Mouse (Mus musculus) urinary bladder, adult 2 months (tissue): ENCODE data around the gene Them4. TPM values are rescaled to one million over a fixed set of nuclear protein-coding genes. Genes with fewer than 3 reads are reported as not detected.
A peak's percentile ranks its signal among the peaks of the same experiment; 100 is the strongest.

Source experiments
- DNase-seq: peaks from one replicate; pipeline ENCODE4 v3.0.0; 2022; ENCODE audit warnings: low spot score
- polyA plus RNA-seq: library from polyadenylated mRNA; depleted of rRNA; stranded (reverse); fragments of >200 nt; gene quantifications from 2 replicates; pipeline ENCODE4 v1.2.3, GENCODE M21; 2012; rRNA removed

Gene Them4
- polyA plus RNA-seq, 1 experiment = 4.7 TPM

DNA sequence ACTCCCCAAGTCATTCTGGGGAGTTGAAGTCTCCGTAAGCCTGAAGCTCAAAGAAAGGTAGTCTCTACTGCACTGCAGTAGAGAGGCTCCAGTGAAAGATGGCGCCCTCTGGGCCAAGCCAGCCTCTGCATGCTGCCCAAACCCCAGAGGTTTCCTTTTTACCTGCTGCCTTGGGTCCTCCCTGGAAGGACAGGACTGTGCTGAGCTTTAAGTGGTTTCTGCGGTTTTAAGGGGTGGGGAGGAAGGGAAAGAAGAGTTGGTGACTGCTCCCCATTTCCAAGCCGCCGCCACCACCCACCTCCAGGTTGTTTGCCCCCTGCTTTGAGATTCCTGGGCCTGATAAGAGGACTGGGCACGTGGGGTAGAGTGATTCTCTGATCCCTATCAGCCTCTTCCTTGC lies 58.7 kb downstream of the Them4 start:
- DNase-seq = no peak

- no peak for DNase-seq
Observed at GRCm38 (mm10) chr3:94369709-94370108, 59.8 kb downstream of the Them4 start.

GRCm38 (mm10) chr3:94371637-94372036 lies 61.7 kb downstream of the Them4 start:
- peak; percentile 63 for DNase-seq

DNA sequence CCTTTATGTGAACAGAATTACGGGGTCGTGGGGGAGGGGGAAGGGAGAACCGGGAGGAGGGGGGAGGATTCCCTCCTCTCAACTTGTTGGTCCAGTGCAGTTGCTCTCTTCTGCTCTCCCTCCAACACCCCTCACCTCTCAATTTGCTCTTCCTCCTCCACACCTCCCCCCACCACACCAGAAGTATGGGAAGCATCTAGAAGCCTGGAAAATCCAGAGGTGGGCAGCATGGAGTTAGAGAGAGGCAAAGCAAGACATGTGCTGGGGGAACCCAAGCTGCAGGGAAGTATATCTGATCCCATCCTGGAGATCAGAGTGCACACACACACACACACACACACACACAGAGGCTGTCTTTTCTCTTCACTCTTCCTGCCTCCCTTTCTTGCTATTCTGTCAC lies 62.1 kb downstream of the Them4 start:
- DNase-seq = no peak

GRCm38 (mm10) chr3:94372641-94373040 lies 62.8 kb downstream of the Them4 start, which contains the start of gene Rorc:
Rorc (plus strand) TSS chr3:94372794.
- peak; percentile 41 for DNase-seq

GRCm38 (mm10) chr3:94373090-94373489 lies 63.2 kb downstream of the Them4 start:
- no peak for DNase-seq

GRCm38 (mm10) chr3:94373597-94374011 lies 63.7 kb downstream of the Them4 start:
- DNase-seq = no peak

- no peak for DNase-seq
Observed at GRCm38 (mm10) chr3:94374636-94375035, 64.7 kb downstream of the Them4 start.

GRCm38 (mm10) chr3:94375146-94375545 lies 65.3 kb downstream of the Them4 start:
- no peak for DNase-seq

DNA sequence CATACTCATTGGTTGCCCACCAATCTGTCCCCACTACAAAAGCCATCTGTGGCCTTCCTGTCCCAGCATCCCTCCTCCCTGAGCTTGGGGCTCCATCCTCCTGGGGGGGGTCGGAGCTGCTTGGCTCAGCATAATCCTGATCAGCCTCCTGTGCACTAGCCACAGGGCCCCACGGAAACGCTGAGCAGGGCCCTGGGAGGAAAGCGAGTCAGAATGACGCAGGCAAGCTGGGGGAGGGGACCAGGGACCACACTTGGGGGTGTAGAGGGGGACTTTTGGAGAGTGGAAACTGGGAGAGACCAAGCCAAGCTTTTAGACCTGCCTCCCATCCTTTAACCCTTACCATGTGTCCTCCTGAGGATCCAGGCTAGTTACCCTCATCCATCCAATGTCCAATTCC lies 66.0 kb downstream of the Them4 start:
- DNase-seq = no peak

DNA sequence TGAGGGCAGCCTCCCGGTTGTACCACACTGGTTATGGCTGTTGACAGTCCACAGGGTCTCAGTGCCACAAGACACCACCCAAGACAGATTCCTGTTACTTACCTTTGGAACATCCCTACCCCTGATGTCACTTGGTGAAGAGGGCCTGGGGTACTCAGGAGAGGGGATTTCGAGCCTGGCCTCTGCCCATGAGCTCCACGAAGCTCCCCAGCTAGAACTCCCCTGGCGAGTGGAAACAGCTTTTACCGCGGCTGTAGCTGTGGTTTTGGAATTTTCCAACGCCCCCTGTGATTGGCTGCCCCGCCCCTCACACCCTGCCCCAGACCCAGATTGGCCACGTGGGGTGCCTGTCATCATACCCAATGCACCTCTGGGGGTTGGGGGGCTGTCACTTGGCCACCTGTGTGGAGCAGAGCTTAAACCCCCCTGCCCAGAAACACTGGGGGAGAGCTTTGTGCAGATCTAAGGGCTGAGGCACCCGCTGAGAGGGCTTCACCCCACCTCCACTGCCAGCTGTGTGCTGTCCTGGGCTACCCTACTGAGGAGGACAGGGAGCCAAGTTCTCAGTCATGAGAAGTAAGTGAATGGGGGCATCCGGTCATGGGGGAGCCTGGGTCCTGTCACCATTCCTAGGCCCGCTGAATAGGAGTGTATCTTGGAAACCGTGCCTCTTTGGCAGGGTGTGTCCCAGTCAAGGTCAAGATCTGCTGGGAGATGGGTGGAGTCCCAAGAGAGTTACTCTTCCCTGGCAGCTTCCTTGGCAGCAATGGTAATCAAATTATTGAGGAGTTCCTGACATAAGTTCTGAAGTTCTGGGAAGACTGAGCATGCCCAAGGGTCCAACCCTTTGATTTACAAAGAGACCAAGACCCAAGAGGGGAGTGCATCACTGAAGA lies 67.4 kb downstream of the Them4 start:
- no peak for DNase-seq

DNA sequence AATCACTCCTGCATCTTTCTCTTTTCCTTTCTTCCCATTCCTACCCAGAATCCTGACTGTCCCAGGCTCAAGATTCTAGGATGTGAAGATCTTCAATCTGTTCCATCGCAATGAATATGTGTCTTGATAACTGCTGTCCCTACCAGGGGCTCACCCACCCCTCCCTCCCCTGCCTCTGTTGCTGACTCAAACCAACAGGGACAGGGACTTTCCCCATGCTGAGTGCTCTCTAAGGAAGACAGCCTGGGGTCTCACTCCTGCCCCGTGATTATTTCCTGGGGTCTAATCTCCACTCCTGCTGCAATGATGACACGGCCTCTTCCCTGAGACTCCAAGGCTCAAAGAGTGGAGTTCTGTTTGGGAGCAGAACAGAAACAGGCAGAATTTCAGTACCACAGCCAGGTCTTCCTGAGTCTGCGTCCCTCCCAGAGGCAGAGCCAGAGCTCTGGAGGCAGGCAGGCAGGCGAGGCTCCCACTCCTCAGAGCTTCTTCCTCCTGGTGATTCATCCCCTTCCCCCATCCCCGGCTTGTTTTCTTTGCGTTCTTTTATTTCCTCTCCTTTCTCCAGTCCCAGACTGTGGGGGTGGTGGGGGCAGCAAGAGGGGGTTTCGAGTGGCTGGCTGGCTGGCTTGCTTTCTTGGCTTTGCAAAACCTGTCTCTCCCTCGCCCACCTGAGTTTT lies 70.1 kb downstream of the Them4 start:
- no peak for DNase-seq

Other genes starting within 250 kb of the Them4 start
- not detected in 2 replicates for gene Gm10697, start 237.4 kb upstream of the Them4 start, polyA plus RNA-seq
- gene Gm10696, start 131.9 kb upstream of the Them4 start, polyA plus RNA-seq = not detected in 2 replicates
- gene Gm5286, start 113.4 kb upstream of the Them4 start, polyA plus RNA-seq = not detected in 2 replicates
- not detected in 2 replicates for gene Gm4778, start 46.1 kb upstream of the Them4 start, polyA plus RNA-seq
- gene Them5, start 32.0 kb downstream of the Them4 start, polyA plus RNA-seq = not detected in 2 replicates
- 0.31 and 0.40 TPM in 2 replicates for gene C2cd4d, start 52.3 kb downstream of the Them4 start, polyA plus RNA-seq
- 12.8 and 13.3 TPM in 2 replicates for gene Rorc, start 62.7 kb downstream of the Them4 start, polyA plus RNA-seq
- gene Lingo4, start 88.4 kb downstream of the Them4 start, polyA plus RNA-seq = 0.06 and 0.10 TPM in 2 replicates
- 2.2 and 2.3 TPM in 2 replicates for gene Tdrkh, start 103.2 kb downstream of the Them4 start, polyA plus RNA-seq
- gene Mrpl9, start 133.2 kb downstream of the Them4 start, polyA plus RNA-seq = 70.7 and 81.1 TPM in 2 replicates
- gene Oaz3, start 133.8 kb downstream of the Them4 start, polyA plus RNA-seq = 0.29 and 0.43 TPM in 2 replicates
- 0.83 and 1.1 TPM in 2 replicates for gene Celf3, start 168.2 kb downstream of the Them4 start, polyA plus RNA-seq
- gene Riiad1, start 170.3 kb downstream of the Them4 start, polyA plus RNA-seq = 1.2 and 2.4 TPM in 2 replicates